Mouse (Mus musculus) kidney, postnatal 25 days (tissue): ENCODE measurements around the gene Wdr81.
A peak's percentile ranks its signal among the peaks of the same experiment; 100 is the strongest.

ENCODE experiments used
- DNase-seq, 2 experiments: peaks; one replicate each; pipeline ENCODE4 v3.0.0; 2021; ENCODE audit warnings: mixed read lengths in 2 of 2

Gene Wdr81

DNA sequence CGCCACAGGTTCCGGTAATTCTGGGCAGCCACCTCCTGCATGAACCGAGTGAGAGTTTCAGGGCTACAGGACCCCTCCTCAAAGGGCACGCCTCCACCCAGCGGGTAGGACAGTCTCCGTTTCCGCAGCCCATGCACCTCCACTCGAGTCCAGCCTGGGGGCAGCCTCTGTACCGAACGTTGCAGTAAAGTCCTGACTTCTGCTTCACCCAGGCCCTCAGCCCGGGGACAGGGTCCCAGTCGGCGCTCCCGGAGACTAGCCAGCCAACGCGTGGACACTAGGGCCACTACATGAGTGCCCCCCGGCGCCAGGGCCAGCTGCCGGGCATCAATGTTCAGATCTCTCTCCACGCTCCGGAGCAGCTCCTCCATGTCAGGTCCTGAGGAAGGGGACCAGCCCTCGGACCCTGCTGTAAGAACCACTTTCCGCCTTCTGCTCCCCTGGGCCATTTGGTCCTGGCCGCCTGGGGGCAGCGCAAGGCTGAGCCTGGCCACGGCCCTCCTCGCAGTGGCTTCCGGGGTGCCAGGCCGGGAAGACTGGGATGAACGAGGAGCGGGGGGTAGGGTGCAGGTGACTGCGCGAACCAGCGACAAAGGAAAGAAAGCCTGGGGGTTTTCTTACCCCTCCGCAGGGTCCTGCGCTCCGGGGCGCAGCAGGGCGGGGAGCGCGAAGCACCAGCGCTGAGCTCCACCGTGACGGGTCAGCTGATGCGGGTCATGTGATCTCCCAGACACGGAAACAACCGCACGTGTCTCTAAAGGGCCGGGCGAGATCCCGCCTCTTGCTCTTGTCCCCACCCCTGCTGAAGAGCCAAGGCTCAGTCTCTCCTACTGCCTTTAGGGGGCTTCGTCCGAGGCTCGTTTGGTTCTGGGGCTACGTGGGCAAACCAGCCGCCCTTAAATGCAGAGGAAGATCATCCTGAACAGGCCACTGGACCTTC, at the start of gene Wdr81:
TSS of gene Wdr81 (minus strand) at position 727 of the 940 bp plus-strand sequence.
- DNase-seq = peak; percentile 95 to 96

DNA sequence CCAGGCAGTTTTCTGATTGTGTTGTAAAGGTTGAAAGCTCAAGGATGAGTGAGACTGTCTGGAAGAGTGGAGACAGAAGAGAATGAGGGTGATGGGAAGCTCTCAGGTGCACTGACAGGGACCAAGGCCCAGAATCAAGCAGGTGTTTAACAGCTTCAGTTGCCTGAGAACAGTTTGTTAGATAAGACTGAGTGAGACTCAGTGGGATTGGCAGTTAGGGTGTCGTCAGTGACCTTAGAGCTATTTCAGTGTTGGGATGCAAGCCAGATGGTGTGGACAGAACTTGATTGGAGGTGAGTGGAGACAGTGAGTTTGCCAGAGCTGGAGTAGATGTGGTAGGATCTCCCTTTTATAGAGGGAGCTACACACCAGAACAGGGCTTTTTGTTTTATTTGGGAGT, 43.6 kb upstream of the Wdr81 start:
- no peak for DNase-seq

DNA sequence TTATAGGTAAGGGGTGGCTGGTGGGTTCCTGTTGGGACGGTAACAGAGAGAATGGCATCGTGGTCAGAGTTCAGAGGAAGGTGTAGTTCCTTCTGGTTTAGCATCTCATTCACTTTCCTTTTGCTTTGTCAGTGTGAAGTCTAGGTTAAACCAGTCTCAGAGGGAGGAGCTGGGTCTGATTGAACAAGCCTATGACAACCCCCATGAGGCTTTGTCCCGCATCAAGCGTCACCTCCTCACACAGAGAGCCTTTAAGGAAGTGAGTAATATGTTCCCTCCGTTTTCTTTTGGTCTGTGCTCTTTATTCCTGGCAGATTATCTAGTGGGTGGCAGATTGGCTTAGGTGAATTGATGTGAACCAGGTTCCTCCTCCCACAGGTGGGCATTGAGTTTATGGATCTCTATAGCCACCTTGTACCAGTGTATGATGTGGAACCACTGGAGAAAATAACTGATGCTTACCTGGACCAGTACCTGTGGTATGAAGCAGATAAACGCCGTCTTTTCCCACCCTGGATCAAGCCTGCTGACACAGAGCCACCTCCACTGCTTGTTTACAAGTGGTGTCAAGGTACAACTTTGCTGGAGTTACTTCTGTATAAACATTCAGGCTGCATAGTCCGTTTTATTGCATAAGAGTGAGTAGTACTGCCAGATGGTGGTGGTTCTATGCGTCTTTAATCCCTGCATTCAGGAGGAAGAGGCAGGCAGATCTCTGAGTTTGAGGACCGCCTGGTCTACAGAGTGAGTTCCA, 40.0 kb upstream of the Wdr81 start:
- no peak for DNase-seq

GRCm38 (mm10) chr11:75487496-75487895, 33.0 kb upstream of the Wdr81 start:
- DNase-seq = peak in 1 of 2 experiments; percentile 28

GRCm38 (mm10) chr11:75486601-75487285, 32.2 kb upstream of the Wdr81 start, which contains the start of gene Prpf8:
Prpf8 (plus strand) TSS chr11:75486816.
- peak; percentile 97 for DNase-seq

- DNase-seq = no peak
These were observed 31.7 kb upstream of the Wdr81 start for GRCm38 (mm10) chr11:75486192-75486591.

DNA sequence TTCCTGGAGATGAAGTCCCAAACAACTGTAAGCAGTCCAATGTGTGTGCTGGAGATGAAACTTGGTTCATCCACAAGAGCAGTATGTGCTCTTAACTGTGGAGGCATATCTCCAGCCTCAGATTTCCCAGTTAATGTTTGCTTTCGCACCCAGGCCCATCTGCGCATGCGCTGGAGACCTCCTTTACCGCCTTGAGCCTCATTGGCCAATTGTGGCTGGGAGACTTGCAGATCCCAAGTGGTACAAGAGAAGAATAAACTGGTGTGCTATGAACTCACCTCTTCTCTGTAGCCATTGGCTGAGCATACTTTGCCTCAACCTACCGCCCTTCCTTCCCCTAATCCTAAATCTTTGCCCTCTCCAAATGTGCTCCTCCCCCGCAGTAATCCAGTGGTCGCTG, 18.9 kb upstream of the Wdr81 start:
- DNase-seq = no peak

DNA sequence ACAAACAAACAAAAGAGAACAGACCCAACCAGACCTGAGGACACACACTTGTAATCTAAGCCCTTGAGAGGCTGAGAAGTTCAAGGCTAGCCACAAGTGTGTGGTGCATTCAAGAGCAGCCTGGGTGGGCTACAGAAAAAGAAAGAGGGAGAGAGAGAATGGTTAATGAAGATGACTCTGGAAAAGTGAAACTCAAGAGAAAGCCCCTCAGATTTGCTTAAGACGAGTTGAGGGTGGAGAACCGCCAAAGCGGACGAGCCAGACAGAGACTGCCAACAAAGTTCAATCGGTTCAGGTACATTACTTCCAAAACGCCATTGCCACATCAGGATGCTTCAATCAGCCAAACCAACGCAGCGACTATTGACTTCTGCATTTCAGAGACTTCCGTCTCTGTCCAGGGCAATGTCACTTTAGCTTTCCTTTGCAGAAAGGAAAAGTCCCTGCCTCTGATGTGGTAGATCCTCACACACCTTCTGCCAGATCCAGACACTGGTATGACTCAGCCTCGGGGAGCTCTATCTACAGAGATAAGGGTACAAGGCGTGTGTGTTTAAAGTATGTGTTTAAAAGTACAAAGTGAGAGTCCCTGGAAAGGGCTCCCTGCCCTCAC, 18.1 kb upstream of the Wdr81 start:
- DNase-seq = no peak

GRCm38 (mm10) chr11:75470675-75471074, 16.2 kb upstream of the Wdr81 start:
- no peak for DNase-seq

DNA sequence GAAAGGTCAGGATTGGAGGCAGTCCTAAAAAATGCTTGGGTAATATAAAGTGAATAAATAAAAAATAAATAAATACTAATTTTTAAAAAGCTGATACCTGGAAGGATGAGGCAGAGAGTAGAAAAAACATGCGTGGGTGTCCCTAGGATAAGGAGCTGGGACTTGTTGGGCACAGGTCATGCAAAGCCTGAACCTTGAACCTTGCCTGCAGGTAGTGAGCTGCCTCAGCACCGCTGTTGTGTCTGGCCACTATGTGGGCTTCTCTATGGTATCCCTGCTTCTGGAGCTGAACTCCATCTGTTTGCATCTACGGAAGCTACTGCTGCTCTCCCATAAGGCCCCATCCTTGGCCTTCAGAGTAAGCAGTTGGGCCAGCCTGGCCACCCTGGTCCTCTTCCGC, 14.7 kb upstream of the Wdr81 start:
- peak; percentile 32 to 54 for DNase-seq

DNA sequence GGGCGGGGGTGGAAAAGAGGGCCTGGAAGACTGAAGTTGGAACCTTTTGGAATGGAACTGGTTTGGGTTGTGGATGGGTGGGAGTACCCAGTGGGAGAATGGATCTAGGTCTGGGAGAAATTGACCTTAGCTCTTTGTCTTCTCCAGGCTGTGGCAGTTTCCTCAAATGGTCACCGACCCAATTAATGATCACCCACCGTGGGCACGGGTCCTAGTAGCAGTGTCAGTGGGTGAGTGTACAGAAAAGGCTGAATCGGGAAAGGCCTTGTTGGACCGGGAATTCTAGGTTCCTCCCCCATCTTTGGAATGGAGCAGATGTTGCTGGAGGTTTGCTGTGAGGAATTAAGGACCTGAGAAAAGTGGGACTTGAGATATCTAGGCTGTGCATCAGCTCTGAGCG, 13.9 kb upstream of the Wdr81 start:
- no peak for DNase-seq

DNA sequence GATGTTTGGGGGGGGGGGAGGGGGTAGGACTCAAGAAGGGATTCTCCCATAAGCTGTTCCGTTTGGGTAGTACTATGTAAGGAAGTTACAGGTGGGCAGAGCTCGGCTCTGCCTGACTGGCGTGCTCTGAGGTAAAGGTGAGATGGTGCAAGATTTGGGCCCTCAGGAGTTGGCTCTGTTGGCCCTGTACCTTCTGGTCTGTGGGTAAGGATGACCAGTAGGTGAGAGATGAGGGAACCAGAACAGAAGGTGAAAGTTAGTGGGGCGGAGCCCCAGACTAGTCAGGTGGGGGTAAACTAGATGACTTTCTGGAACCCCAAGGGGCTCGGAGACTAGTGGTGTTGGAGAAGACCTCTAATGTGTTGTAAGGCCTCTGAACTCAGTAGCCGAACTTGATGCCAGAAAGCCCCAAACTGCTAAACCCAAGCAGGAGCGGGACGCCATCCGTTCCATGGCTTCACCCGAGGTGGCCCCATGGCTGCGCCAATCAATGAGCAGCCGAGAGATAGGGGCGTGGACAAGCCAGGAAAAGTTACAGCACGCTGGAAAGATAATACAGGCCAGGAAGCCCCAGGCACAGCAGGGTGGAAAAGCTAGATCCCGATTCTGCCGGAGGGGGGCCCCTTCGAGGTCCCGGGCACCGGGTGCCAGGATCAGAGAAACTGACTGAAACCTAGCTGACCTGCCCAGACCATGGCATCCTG, 13.1 kb upstream of the Wdr81 start:
- DNase-seq = peak; percentile 69 to 84

DNA sequence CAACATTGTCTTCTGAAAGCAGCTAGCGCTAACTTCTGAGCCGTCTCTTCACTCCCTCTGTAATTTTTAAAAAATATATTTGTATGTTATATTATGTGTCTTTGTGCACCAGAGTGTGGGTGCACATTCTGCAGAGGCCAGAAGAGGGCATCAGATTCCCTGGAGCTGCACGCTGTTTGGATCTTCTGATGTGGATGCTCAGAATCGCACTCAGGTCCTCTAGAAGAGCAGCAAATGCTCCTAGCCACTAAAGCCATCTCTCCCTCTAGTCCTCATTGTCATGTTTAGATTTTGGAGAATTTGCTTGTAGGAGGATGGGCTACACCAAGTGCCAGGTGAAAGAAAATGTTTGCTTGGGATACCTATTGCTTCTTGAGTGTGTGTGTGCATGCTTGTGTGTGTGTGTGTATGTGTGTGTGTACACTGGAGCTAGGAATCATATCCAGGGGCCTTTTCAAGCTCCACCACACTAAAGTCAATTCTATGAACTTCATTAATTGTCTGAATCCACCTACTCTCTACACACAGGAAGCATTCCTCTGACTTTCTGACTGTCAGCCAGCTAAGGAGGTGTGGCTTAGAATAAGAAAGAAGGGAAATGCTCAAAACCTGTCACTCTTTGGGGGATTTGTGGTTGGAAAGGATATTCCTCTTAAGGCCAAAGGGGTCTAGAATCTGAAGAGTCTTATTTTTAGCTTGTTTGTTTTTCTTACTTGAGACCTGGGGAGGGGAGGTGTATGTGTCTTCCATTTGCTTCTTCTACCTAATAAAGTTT, 12.4 kb upstream of the Wdr81 start:
- DNase-seq = no peak

- peak in 1 of 2 experiments; percentile 35 for DNase-seq
These were observed 10.5 kb upstream of the Wdr81 start for GRCm38 (mm10) chr11:75465051-75465450.

DNA sequence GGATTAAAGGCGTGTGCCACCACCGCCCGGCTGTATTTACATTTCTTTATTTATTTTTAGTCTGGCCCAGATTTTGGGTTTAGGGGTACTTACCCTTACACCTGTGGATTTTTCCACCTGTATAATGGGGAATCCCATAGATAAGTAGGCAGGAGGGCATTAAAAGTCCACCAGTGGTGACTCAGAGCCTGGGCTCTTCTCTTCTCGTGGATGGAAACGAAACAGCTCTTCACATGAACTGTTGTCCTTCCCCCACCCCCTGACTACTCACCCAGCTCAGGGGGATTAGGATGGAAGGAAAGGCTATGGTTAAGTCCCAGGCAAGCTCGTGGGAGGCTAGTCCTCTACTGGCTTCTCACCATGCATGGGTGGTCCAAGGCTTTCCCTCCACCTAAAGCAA, 9.9 kb upstream of the Wdr81 start:
- DNase-seq = peak in 1 of 2 experiments; percentile 19

GRCm38 (mm10) chr11:75463624-75464023, 9.1 kb upstream of the Wdr81 start:
- DNase-seq = peak in 1 of 2 experiments; percentile 55

- peak; percentile 98 to 99 for DNase-seq
These were observed 8.4 kb upstream of the Wdr81 start for GRCm38 (mm10) chr11:75462865-75463336.

DNA sequence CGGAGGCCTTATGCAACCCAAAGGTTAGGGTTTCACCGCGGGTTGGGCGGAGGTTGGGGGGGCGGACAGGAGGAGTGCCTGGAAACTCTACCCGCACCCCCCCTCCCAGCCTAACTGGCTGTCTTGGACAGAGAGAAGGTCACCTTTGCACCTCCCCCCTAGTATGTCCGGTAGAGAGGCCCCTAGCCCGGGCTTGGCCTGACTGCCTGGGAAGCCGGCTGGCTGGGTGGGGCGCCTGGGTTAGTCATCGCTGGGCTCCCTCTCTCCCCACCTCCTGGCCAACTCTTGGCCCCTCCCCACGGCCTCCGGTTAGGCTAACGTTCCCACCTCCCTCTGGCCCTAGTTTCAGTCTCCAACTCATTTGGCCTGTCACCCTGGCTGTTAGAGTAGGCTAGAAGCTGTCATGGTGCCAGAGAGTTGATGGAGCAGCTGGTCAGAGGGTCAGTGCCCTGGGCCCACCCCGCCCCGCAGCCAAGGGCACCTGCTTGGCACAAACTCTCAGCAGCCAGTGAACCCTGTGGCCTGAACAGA, 7.8 kb upstream of the Wdr81 start:
- DNase-seq = peak; percentile 91 to 97

- no peak for DNase-seq
These were observed 7.3 kb upstream of the Wdr81 start for GRCm38 (mm10) chr11:75461743-75462252.
